Mouse (Mus musculus): Measurements from ENCODE around the gene Gm17334.

The Gm17334 gene

GRCm38 (mm10) chr11:53747985-53748384 is 25.0 kb downstream of the Gm17334 start:
- DNase-seq (ENCODE audit: low spot score) = no peak

GRCm38 (mm10) chr11:53745260-53745659 is 27.7 kb downstream of the Gm17334 start:
- DNase-seq (ENCODE audit: low spot score) = no peak

- peak; percentile 45 for DNase-seq (ENCODE audit: low spot score)
Observed at GRCm38 (mm10) chr11:53742353-53742752, 30.6 kb downstream of the Gm17334 start.

DNA sequence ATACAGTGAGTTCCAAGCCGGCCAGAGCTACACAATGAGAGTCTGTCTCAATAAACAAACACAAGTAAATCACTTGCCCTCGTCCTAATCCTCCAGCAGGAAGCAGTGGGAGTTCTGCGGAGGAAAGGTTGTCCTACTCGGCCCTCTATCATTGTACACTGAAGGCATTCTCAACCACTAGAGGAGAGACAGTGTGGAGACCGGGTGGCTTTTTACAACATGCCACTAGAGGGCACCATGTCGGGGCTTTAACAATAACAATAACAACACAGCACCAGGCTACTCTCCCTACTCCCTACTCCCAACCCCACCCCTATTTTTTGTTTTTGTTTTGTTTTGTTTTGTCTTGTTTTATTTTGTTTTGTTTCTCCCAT is 35.4 kb downstream of the Gm17334 start:
- DNase-seq (ENCODE audit: low spot score) = peak; percentile 43

DNA sequence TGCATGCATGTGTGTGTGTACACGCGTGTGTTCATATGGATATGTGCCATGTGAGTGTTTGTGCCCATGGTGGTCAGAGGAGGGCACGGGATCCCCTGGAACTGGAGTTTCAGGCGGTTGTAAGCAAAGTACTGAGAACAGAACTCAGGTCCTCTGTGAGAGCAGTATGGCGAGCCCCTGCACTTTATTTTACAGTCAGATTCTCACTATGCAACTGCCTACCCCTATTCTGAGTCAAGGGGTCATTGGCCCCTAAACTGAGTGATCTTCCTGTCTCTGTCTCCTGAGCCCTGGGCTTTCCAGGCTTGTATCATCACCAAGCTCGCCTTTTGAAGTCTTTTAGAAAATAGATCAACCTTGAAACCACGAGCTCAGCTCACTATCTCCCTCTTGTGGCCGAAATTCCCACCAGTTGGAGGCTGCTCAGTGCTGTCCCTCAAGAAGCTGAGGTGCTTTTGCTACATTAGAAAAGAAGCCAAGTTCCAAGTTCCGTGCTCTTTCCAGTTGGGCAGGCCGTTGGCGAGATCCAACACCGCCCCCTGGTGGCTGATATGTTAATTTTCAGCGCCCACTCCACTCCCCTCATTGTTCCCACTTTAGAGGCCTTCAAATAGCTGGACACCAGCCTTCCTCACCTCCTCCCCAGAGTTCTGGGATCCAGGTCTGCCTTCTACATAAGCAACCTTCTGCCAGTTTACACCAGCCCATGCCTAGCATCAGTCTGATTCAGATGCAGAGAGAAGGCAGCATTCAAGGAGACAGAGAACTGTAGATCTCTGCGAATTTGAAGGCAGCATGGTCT is 36.0 kb downstream of the Gm17334 start:
- peak; percentile 88 for DNase-seq (ENCODE audit: low spot score)

GRCm38 (mm10) chr11:53735682-53736245 is 37.2 kb downstream of the Gm17334 start:
- DNase-seq (ENCODE audit: low spot score) = peak; percentile 93

GRCm38 (mm10) chr11:53734970-53735681 is 37.9 kb downstream of the Gm17334 start:
- DNase-seq (ENCODE audit: low spot score) = no peak

- no peak for DNase-seq (ENCODE audit: low spot score)
Observed at GRCm38 (mm10) chr11:53734431-53734830, 38.6 kb downstream of the Gm17334 start.

- no peak for DNase-seq (ENCODE audit: low spot score)
Observed at GRCm38 (mm10) chr11:53733824-53734223, 39.2 kb downstream of the Gm17334 start.

DNA sequence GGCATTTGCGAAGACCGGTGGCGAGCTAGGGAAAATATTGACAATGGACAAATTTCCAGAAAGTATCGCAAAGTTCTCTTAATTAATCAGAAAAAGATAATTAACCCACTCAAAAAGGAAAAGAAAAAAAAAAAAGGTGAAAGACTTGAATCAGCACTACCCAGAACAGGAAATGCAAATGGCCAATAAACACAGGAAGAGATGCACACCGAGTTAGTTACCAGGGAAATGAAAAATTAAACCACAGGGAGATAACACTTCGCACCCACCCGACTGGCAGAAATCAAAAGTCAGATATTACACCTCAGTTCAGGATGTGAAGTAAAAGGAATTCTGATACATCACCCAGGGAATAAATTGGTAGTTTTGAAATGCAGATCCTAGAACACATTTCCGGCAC is 40.7 kb downstream of the Gm17334 start:
- no peak for DNase-seq (ENCODE audit: low spot score)

DNA sequence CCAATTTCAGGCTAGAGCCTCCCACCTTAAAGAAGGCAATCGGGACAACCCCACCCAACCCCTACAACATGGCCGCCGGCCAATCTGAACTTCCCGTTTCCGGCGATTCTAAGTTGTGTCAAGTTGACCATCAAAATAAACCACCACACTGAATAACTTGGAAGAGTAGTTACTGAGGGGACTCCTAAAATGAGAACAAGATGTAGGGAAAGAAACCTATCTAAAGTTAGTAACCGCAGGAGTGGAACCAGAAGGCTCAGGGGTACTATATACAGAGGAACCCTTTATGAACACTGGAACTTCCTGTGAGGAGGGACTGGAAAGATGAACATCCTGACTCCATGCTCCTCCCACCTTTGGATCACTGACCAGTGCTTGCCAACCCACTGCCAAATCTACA is 41.5 kb downstream of the Gm17334 start:
- no peak for DNase-seq (ENCODE audit: low spot score)

Data from embryo, embryonic 10 days (tissue).